Mouse (Mus musculus) bone marrow macrophage, adult 2 months (primary cell): ENCODE measurements around the gene Runx1.

Source experiments
- CTCF ChIP-seq: IDR thresholded peaks from 2 replicates; pipeline ENCODE4 v1.5.1; 2012; ENCODE audit warnings: low read depth, mild to moderate bottlenecking, low read length, moderate library complexity
- POLR2A ChIP-seq: IDR thresholded peaks from 2 replicates; pipeline ENCODE4 v1.6.1; 2012; ENCODE audit warnings: mild to moderate bottlenecking, low read depth, low read length, borderline replicate concordance

- TF ChIP-seq CTCF (no peak), POLR2A (no peak)
Observed at GRCm38 (mm10) chr16:92826683-92827082, 734 bp upstream of the Runx1 start.
